Comparison of ENCODE assay signal across 20 mouse cellular contexts in the genomic region with DNA sequence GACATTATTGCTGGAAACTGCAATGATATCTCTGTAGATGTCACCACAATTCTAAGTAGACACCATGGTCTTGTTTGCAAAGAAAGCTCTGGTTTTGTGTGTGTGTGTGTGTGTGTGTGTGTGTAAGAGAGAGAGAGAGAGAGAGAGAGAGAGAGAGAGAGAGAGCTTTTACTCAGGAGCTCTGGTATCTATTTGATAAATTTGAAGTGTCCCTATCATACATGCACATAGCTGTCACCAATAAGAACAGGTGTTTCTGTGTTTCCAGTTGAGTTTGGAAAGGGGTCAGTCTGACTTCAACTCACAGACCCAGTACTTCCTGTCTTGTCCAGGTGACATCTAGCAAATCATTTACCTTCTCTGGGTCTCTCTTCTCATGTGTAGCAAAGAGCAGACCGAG.
A peak's percentile ranks its signal among the peaks of the same experiment; 100 is the strongest.
DNase-seq lines count a peak whose midpoint lies in the region; ATAC-seq and TF ChIP-seq lines count a peak whose summit lies in the region.
"Had no signal": no experiment of that assay in that cellular context is flagged by ENCODE, and none has a peak within 500 bp of the region (broad histone marks: within the 10 kb centered on the region; RNA-seq: fewer than 3 reads in every experiment).

No protein-coding gene starts in this region.

- H3K9ac ChIP-seq in heart, embryonic 13.5 days: no peak overlapping the region
- no peak overlapping the region for H3K9ac ChIP-seq in neural tube, embryonic 13.5 days
- H3K9ac ChIP-seq in liver, postnatal 0 days (replicated peaks): no peak overlapping the region; the same call in 1 of the 2 replicates
- H3K9ac ChIP-seq: forebrain, postnatal 0 days; hindbrain, embryonic 15.5 days; limb, embryonic 12.5 days; lung, embryonic 15.5 days; midbrain, embryonic 15.5 days had no signal

- intact Hi-C loops in left cerebral cortex, postnatal 25 days (cut with DNase I): no loop called here

- peak overlapping the region; percentile 7; the same call in 1 of the 2 replicates for H3K4me2 ChIP-seq in heart, embryonic 13.5 days
- H3K4me2 ChIP-seq in neural tube, embryonic 13.5 days: no peak overlapping the region
- peak overlapping the region; percentile 58 for H3K4me2 ChIP-seq in liver, postnatal 0 days (ENCODE audit: low read depth, low read length)
- H3K4me2 ChIP-seq: hindbrain, embryonic 15.5 days; limb, embryonic 12.5 days; lung, embryonic 15.5 days; midbrain, embryonic 15.5 days had no signal

- no peak for ATAC-seq in heart, embryonic 13.5 days (ENCODE audit: extremely low read depth, insufficient number of reproducible peaks, low FRiP score, low TSS enrichment)
- ATAC-seq in neural tube, embryonic 13.5 days (ENCODE audit: low read depth): no peak
- ATAC-seq in erythroid progenitor cell, adult 5-6 weeks (replicated peaks; ENCODE audit: low FRiP score, poor library complexity, severe bottlenecking): peak; percentile 47
- peak; percentile 47 for ATAC-seq in liver, postnatal 0 days
- ATAC-seq in inflammation-experienced regulatory T-cells, adult 6 months: no peak
- ATAC-seq: forebrain, postnatal 0 days had no signal

- DNase-seq in heart, postnatal 4 days: no peak
- no peak for DNase-seq in neural tube, embryonic 10.5 days (ENCODE audit: extremely low spot score, low spot score)
- no peak for DNase-seq in liver, postnatal 0 days
- no peak for DNase-seq in left cerebral cortex, postnatal 25 days (ENCODE audit: low spot score in 2 of 2)
- DNase-seq: cerebellum, adult 9-10 months; forebrain, postnatal 0 days; gastrocnemius, postnatal 36 days; kidney, adult 18-20 months; kidney, postnatal 25 days; right cerebral cortex, postnatal 25 days; thymus, adult 2 months had no signal

- peak overlapping the region; percentile 29; the same call in 1 of the 2 replicates for H3K27ac ChIP-seq in heart, embryonic 13.5 days (replicated peaks)
- H3K27ac ChIP-seq in neural tube, embryonic 13.5 days (replicated peaks): 0 out of 2 replicates have a peak overlapping the region, but pooled peaks have one; percentile 9
- H3K27ac ChIP-seq in liver, postnatal 0 days (ENCODE audit: low read depth): peak overlapping the region; percentile 74
- H3K27ac ChIP-seq: hindbrain, embryonic 15.5 days; limb, embryonic 12.5 days; lung, embryonic 15.5 days; midbrain, embryonic 15.5 days had no signal

- H3K27me3 ChIP-seq in heart, embryonic 13.5 days (replicated peaks): no peaks in the 10 kb centered on the region
- no peaks in the 10 kb centered on the region for H3K27me3 ChIP-seq in neural tube, embryonic 13.5 days
- no peaks in the 10 kb centered on the region for H3K27me3 ChIP-seq in liver, postnatal 0 days (ENCODE audit: insufficient read depth, low read length)
- H3K27me3 ChIP-seq: hindbrain, embryonic 15.5 days; limb, embryonic 12.5 days; lung, embryonic 15.5 days; midbrain, embryonic 15.5 days had no signal

- no peak for TF ChIP-seq EP300 in liver, postnatal 0 days (IDR thresholded peaks at IDR 0.05; ENCODE audit: low read depth)

- no peak for TF ChIP-seq CTCF in liver, postnatal 0 days (IDR thresholded peaks at IDR 0.05; ENCODE audit: low read depth)

- peaks cover 35% of the 10 kb centered on the region for H3K4me1 ChIP-seq in heart, embryonic 13.5 days
- peaks cover 23% of the 10 kb centered on the region for H3K4me1 ChIP-seq in neural tube, embryonic 13.5 days (replicated peaks)
- H3K4me1 ChIP-seq in liver, postnatal 0 days (ENCODE audit: insufficient read depth): peaks cover 31% of the 10 kb centered on the region

- H3K9me3 ChIP-seq in heart, embryonic 13.5 days: no peaks in the 10 kb centered on the region
- no peaks in the 10 kb centered on the region for H3K9me3 ChIP-seq in neural tube, embryonic 13.5 days
- no peaks in the 10 kb centered on the region for H3K9me3 ChIP-seq in liver, postnatal 0 days (ENCODE audit: low read length)
- H3K9me3 ChIP-seq: hindbrain, embryonic 15.5 days; limb, embryonic 12.5 days; lung, embryonic 15.5 days; midbrain, embryonic 15.5 days had no signal

- H3K36me3 ChIP-seq in heart, embryonic 13.5 days: no peaks in the 10 kb centered on the region
- no peaks in the 10 kb centered on the region for H3K36me3 ChIP-seq in neural tube, embryonic 13.5 days
- no peaks in the 10 kb centered on the region for H3K36me3 ChIP-seq in liver, postnatal 0 days (replicated peaks; ENCODE audit: insufficient read depth, low read length)
- H3K36me3 ChIP-seq: hindbrain, embryonic 15.5 days; limb, embryonic 12.5 days; lung, embryonic 15.5 days; midbrain, embryonic 15.5 days had no signal

- H3K4me3 ChIP-seq in heart, embryonic 13.5 days: no peak overlapping the region
- no peak overlapping the region for H3K4me3 ChIP-seq in neural tube, embryonic 13.5 days
- peak overlapping the region; percentile 9; the same call in 1 of the 2 replicates for H3K4me3 ChIP-seq in liver, postnatal 0 days (ENCODE audit: low read depth, low read length)
- H3K4me3 ChIP-seq: hindbrain, embryonic 15.5 days; limb, embryonic 12.5 days; lung, embryonic 15.5 days; midbrain, embryonic 15.5 days; myocyte had no signal

- 61% methylated on average over 1 of the region's 1 CpGs for WGBS in heart, embryonic 13.5 days
- 88% methylated on average over 1 of the region's 1 CpGs for WGBS in neural tube, embryonic 13.5 days
- WGBS in liver, postnatal 0 days (ENCODE audit: insufficient replicate concordance): 65% methylated on average over 1 of the region's 1 CpGs

Comparison
In these comparisons a context has a peak if more than half of its experiments do, and no peak if none do; other contexts are left out.
1. ATAC-seq: peak in erythroid progenitor cell, adult 5-6 weeks (single experiment) and liver, postnatal 0 days (single experiment); none in heart, embryonic 13.5 days (single experiment), neural tube, embryonic 13.5 days (single experiment) and inflammation-experienced regulatory T-cells, adult 6 months (single experiment).
2. H3K27ac ChIP-seq: peak in every context shown above with its lines; median percentile 74 in liver, postnatal 0 days; 29 in heart, embryonic 13.5 days; 9 in neural tube, embryonic 13.5 days.